ENCODE assay signal across 27 mouse cellular contexts in genomic region chr2:143971887-143972286, GRCm38 (mm10).
"Had no signal": no experiment of that assay in that cellular context is flagged by ENCODE, and none has a peak within 500 bp of the region (broad histone marks: within the 10 kb centered on the region; RNA-seq: fewer than 3 reads in every experiment).

No protein-coding gene starts in this region.

- DNase-seq: cerebellum, adult 18-20 months; cerebellum, adult 2 months; cerebellum, adult 8-10 months; cerebellum, adult 9-10 months; cerebellum, adult 9-11 months; cerebellum, postnatal 10 days; cerebellum, postnatal 14 days; cerebellum, postnatal 25 days; cerebellum, postnatal 36 days; embryo, embryonic 11 days; forebrain, postnatal 0 days; gastrocnemius, adult 2 months; gastrocnemius, postnatal 10 days; gastrocnemius, postnatal 14 days; gastrocnemius, postnatal 25 days; heart, adult 18-20 months had no signal

- H3K27me3 ChIP-seq: embryonic facial prominence, embryonic 12.5 days; embryonic facial prominence, embryonic 13.5 days; embryonic facial prominence, embryonic 15.5 days; forebrain, embryonic 12.5 days; forebrain, embryonic 13.5 days; forebrain, embryonic 15.5 days had no signal

- ATAC-seq: forebrain, embryonic 13.5 days; forebrain, embryonic 15.5 days; forebrain, embryonic 16.5 days; forebrain, postnatal 0 days had no signal

- H3K4me1 ChIP-seq: embryonic facial prominence, embryonic 10.5 days; embryonic facial prominence, embryonic 12.5 days; embryonic facial prominence, embryonic 13.5 days; embryonic facial prominence, embryonic 15.5 days; forebrain, embryonic 10.5 days; forebrain, embryonic 12.5 days; forebrain, embryonic 13.5 days; forebrain, embryonic 15.5 days had no signal

- H3K9me3 ChIP-seq: embryonic facial prominence, embryonic 10.5 days; embryonic facial prominence, embryonic 12.5 days; embryonic facial prominence, embryonic 13.5 days; embryonic facial prominence, embryonic 15.5 days; forebrain, embryonic 10.5 days; forebrain, embryonic 12.5 days; forebrain, embryonic 13.5 days; forebrain, embryonic 15.5 days had no signal

- H3K27ac ChIP-seq: embryonic facial prominence, embryonic 10.5 days; embryonic facial prominence, embryonic 12.5 days; embryonic facial prominence, embryonic 13.5 days; embryonic facial prominence, embryonic 15.5 days; forebrain, embryonic 10.5 days; forebrain, embryonic 12.5 days; forebrain, embryonic 13.5 days; forebrain, embryonic 15.5 days; gastrocnemius, adult 2 months; heart, adult 2 months had no signal

- H3K4me3 ChIP-seq: embryonic facial prominence, embryonic 10.5 days; embryonic facial prominence, embryonic 12.5 days; embryonic facial prominence, embryonic 13.5 days; embryonic facial prominence, embryonic 15.5 days; erythroblast, embryonic 14.5 days; forebrain, embryonic 10.5 days; forebrain, embryonic 12.5 days; forebrain, embryonic 13.5 days; forebrain, embryonic 15.5 days; gastrocnemius, adult 2 months; heart, adult 2 months had no signal

- H3K9ac ChIP-seq: embryonic facial prominence, embryonic 12.5 days; embryonic facial prominence, embryonic 13.5 days; embryonic facial prominence, embryonic 15.5 days; forebrain, embryonic 12.5 days; forebrain, embryonic 13.5 days; forebrain, embryonic 15.5 days; forebrain, postnatal 0 days had no signal

- H3K4me2 ChIP-seq: embryonic facial prominence, embryonic 12.5 days; embryonic facial prominence, embryonic 13.5 days; embryonic facial prominence, embryonic 15.5 days; forebrain, embryonic 12.5 days; forebrain, embryonic 13.5 days; forebrain, embryonic 15.5 days had no signal
